Comparison of ENCODE assay signal across 20 mouse cellular contexts in genomic region chr4:99115797-99116196, GRCm38 (mm10). TPM values are rescaled to one million over a fixed set of nuclear protein-coding genes. Genes with fewer than 3 reads are reported as not detected.
DNase-seq lines count a peak whose midpoint lies in the region; ATAC-seq and TF ChIP-seq lines count a peak whose summit lies in the region.
"Had no signal": no experiment of that assay in that cellular context is flagged by ENCODE, and none has a peak within 500 bp of the region (broad histone marks: within the 10 kb centered on the region; RNA-seq: fewer than 3 reads in every experiment).

No protein-coding gene starts in this region.

- no peak overlapping the region for H3K4me3 ChIP-seq in embryonic facial prominence, embryonic 12.5 days
- no peak overlapping the region for H3K4me3 ChIP-seq in embryonic facial prominence, embryonic 10.5 days
- no peak overlapping the region for H3K4me3 ChIP-seq in kidney, embryonic 14.5 days (ENCODE audit: low read length)
- H3K4me3 ChIP-seq in lung, postnatal 0 days (ENCODE audit: low read depth, low read length) = no peak overlapping the region
- no peak overlapping the region for H3K4me3 ChIP-seq in stomach, postnatal 0 days (ENCODE audit: low read depth, low read length)
- H3K4me3 ChIP-seq: forebrain, embryonic 12.5 days; heart, embryonic 15.5 days; hindbrain, embryonic 10.5 days; neural tube, embryonic 13.5 days had no signal

- no peaks in the 10 kb centered on the region for H3K36me3 ChIP-seq in embryonic facial prominence, embryonic 12.5 days
- H3K36me3 ChIP-seq in embryonic facial prominence, embryonic 10.5 days (replicated peaks) = no peaks in the 10 kb centered on the region
- no peaks in the 10 kb centered on the region for H3K36me3 ChIP-seq in kidney, embryonic 14.5 days (ENCODE audit: control insufficient read depth, insufficient read depth, low read length)
- H3K36me3 ChIP-seq in lung, postnatal 0 days (ENCODE audit: insufficient read depth, low read length) = no peaks in the 10 kb centered on the region
- no peaks in the 10 kb centered on the region for H3K36me3 ChIP-seq in stomach, postnatal 0 days (ENCODE audit: control insufficient read depth, insufficient read depth, low read length)
- H3K36me3 ChIP-seq: forebrain, embryonic 12.5 days; heart, embryonic 15.5 days; hindbrain, embryonic 10.5 days; neural tube, embryonic 13.5 days had no signal

- TF ChIP-seq EP300 in lung, postnatal 0 days (IDR thresholded peaks at IDR 0.05) = no peak
- no peak for TF ChIP-seq EP300 in stomach, postnatal 0 days (optimal IDR thresholded peaks at IDR 0.05)

- H3K27me3 ChIP-seq in embryonic facial prominence, embryonic 12.5 days = no peaks in the 10 kb centered on the region
- no peaks in the 10 kb centered on the region for H3K27me3 ChIP-seq in embryonic facial prominence, embryonic 10.5 days (replicated peaks; ENCODE audit: low read depth, poor library complexity, severe bottlenecking)
- 0 out of 2 replicates have a peak, but pooled peaks cover 3% of the 10 kb centered on the region for H3K27me3 ChIP-seq in kidney, embryonic 14.5 days (ENCODE audit: control insufficient read depth, insufficient read depth, low read length)
- no peaks in the 10 kb centered on the region for H3K27me3 ChIP-seq in lung, postnatal 0 days (replicated peaks; ENCODE audit: insufficient read depth, low read length)
- H3K27me3 ChIP-seq in stomach, postnatal 0 days (ENCODE audit: control insufficient read depth, insufficient read depth, low read length) = no peaks in the 10 kb centered on the region
- H3K27me3 ChIP-seq: forebrain, embryonic 12.5 days; heart, embryonic 15.5 days; neural tube, embryonic 13.5 days had no signal

- TF ChIP-seq CTCF in lung, postnatal 0 days (IDR thresholded peaks at IDR 0.05) = no peak
- no peak for TF ChIP-seq CTCF in stomach, postnatal 0 days (IDR thresholded peaks at IDR 0.05; ENCODE audit: low read depth)

- peak overlapping the region; percentile 7; the same call in 1 of the 2 replicates for H3K4me2 ChIP-seq in embryonic facial prominence, embryonic 12.5 days (replicated peaks)
- H3K4me2 ChIP-seq in kidney, embryonic 14.5 days (replicated peaks; ENCODE audit: low read depth, low read length) = 0 out of 2 replicates have a peak overlapping the region, but pooled peaks have one; percentile 11
- no peak overlapping the region for H3K4me2 ChIP-seq in lung, postnatal 0 days (replicated peaks; ENCODE audit: low read depth, low read length)
- no peak overlapping the region; the same call in 1 of the 2 replicates for H3K4me2 ChIP-seq in stomach, postnatal 0 days (replicated peaks; ENCODE audit: low read depth)
- H3K4me2 ChIP-seq: midbrain, embryonic 11.5 days had no signal

- ATAC-seq in embryonic facial prominence, embryonic 12.5 days (ENCODE audit: insufficient number of reproducible peaks, insufficient read depth, low FRiP score, low TSS enrichment) = no peak
- ATAC-seq in kidney, embryonic 14.5 days (ENCODE audit: low FRiP score, low TSS enrichment) = no peak
- ATAC-seq in lung, postnatal 0 days = 0 out of 2 replicates have a peak, but pooled peaks have one; percentile 9
- ATAC-seq in stomach, postnatal 0 days (ENCODE audit: low FRiP score, low TSS enrichment) = peak; percentile 85
- ATAC-seq: liver, postnatal 0 days had no signal

- no peaks in the 10 kb centered on the region for H3K9me3 ChIP-seq in embryonic facial prominence, embryonic 12.5 days
- H3K9me3 ChIP-seq in embryonic facial prominence, embryonic 10.5 days = no peaks in the 10 kb centered on the region
- no peaks in the 10 kb centered on the region for H3K9me3 ChIP-seq in kidney, embryonic 14.5 days (ENCODE audit: control insufficient read depth, low read length)
- no peaks in the 10 kb centered on the region for H3K9me3 ChIP-seq in lung, postnatal 0 days (ENCODE audit: low read length)
- no peaks in the 10 kb centered on the region for H3K9me3 ChIP-seq in stomach, postnatal 0 days (ENCODE audit: control insufficient read depth, low read length)
- H3K9me3 ChIP-seq: forebrain, embryonic 12.5 days; heart, embryonic 15.5 days; hindbrain, embryonic 10.5 days; neural tube, embryonic 13.5 days had no signal

- H3K9ac ChIP-seq in embryonic facial prominence, embryonic 12.5 days = no peak overlapping the region
- no peak overlapping the region for H3K9ac ChIP-seq in kidney, embryonic 14.5 days (ENCODE audit: low read depth, low read length)
- no peak overlapping the region for H3K9ac ChIP-seq in lung, postnatal 0 days (replicated peaks; ENCODE audit: low read depth)
- no peak overlapping the region for H3K9ac ChIP-seq in stomach, postnatal 0 days (ENCODE audit: low read length)
- H3K9ac ChIP-seq: forebrain, embryonic 12.5 days; heart, embryonic 15.5 days; liver, postnatal 0 days; neural tube, embryonic 13.5 days had no signal

- no peak overlapping the region for H3K27ac ChIP-seq in embryonic facial prominence, embryonic 12.5 days
- H3K27ac ChIP-seq in embryonic facial prominence, embryonic 10.5 days (replicated peaks) = no peak overlapping the region; the same call in 1 of the 2 replicates
- H3K27ac ChIP-seq in kidney, embryonic 14.5 days (ENCODE audit: low read depth, low read length) = no peak overlapping the region
- H3K27ac ChIP-seq in lung, postnatal 0 days (ENCODE audit: low read length) = peak overlapping the region; percentile 21; the same call in 1 of the 2 replicates
- H3K27ac ChIP-seq in stomach, postnatal 0 days (replicated peaks) = peak overlapping the region; percentile 79
- H3K27ac ChIP-seq: neural tube, embryonic 13.5 days had no signal

- WGBS in embryonic facial prominence, embryonic 12.5 days = 73% methylated on average over 9 of the region's 9 CpGs
- 81% methylated on average over 9 of the region's 9 CpGs for WGBS in embryonic facial prominence, embryonic 10.5 days
- 77% methylated on average over 9 of the region's 9 CpGs for WGBS in kidney, embryonic 14.5 days
- WGBS in lung, postnatal 0 days = 47% methylated on average over 9 of the region's 9 CpGs
- 62% methylated on average over 9 of the region's 9 CpGs for WGBS in stomach, postnatal 0 days

- DNase-seq in embryonic facial prominence, embryonic 10.5 days (ENCODE audit: low spot score) = no peak
- no peak for DNase-seq in kidney, postnatal 4 days
- peak; percentile 56 for DNase-seq in lung, postnatal 0 days (ENCODE audit: low spot score)
- DNase-seq in lung, postnatal 14 days = no peak
- DNase-seq in stomach, postnatal 0 days (ENCODE audit: low spot score) = peak; percentile 64
- no peak for DNase-seq in right cerebral cortex, postnatal 36 days (ENCODE audit: low spot score in 2 of 2)
- DNase-seq: cerebellum, adult 9-11 months; gastrocnemius, postnatal 10 days; layer of hippocampus, adult 9-11 months; liver; liver, postnatal 0 days; right cerebral cortex, postnatal 4 days; thymus, adult 2 months had no signal

- H3K4me1 ChIP-seq in embryonic facial prominence, embryonic 12.5 days = peaks cover 27% of the 10 kb centered on the region
- H3K4me1 ChIP-seq in embryonic facial prominence, embryonic 10.5 days = peaks cover 45% of the 10 kb centered on the region
- peaks cover 19% of the 10 kb centered on the region; the same call in 1 of the 2 replicates for H3K4me1 ChIP-seq in kidney, embryonic 14.5 days (ENCODE audit: control insufficient read depth, insufficient read depth, low read length)
- H3K4me1 ChIP-seq in lung, postnatal 0 days (ENCODE audit: insufficient read depth, low read depth, low read length) = peaks cover 11% of the 10 kb centered on the region; the same call in 1 of the 2 replicates
- no peaks in the 10 kb centered on the region; the same call in 1 of the 2 replicates for H3K4me1 ChIP-seq in stomach, postnatal 0 days (replicated peaks; ENCODE audit: control insufficient read depth, insufficient read depth)

RNA-seq across cellular contexts. Expression of gene Dock7, which starts 4.9 kb away (rescaled TPM):
- 88.7 and 94.2 TPM in 2 replicates for polyA plus RNA-seq in embryonic facial prominence, embryonic 12.5 days (2016; fragmentation: Nextera tagmentation; extraction: Ambion mirVana)
- polyA plus RNA-seq in embryonic facial prominence, embryonic 10.5 days (2016; fragmentation: Nextera tagmentation; extraction: Ambion mirVana) = 81.8 and 82.1 TPM in 2 replicates
- 63.1 and 84.5 TPM in 2 replicates for polyA plus RNA-seq in kidney, embryonic 14.5 days (2014; fragmentation: Nextera tagmentation; extraction: Ambion mirVana)
- polyA plus RNA-seq in lung, postnatal 0 days (2015; fragmentation: Nextera tagmentation; extraction: Ambion mirVana) = 20.1 and 23.0 TPM in 2 replicates
- 19.1 and 20.5 TPM in 2 replicates for polyA plus RNA-seq in stomach, postnatal 0 days (2015; fragmentation: Nextera tagmentation; extraction: Ambion mirVana)

Comparison
In these comparisons a context has a peak if more than half of its experiments do, and no peak if none do; other contexts are left out.
1. DNase-seq: peak in lung, postnatal 0 days (single experiment) and stomach, postnatal 0 days (single experiment); none in embryonic facial prominence, embryonic 10.5 days (single experiment), kidney, postnatal 4 days (0 of 2), lung, postnatal 14 days (single experiment) and right cerebral cortex, postnatal 36 days (0 of 2).
2. ATAC-seq: peak in lung, postnatal 0 days (single experiment) and stomach, postnatal 0 days (single experiment); none in embryonic facial prominence, embryonic 12.5 days (single experiment) and kidney, embryonic 14.5 days (single experiment).
3. H3K27ac ChIP-seq: peak in lung, postnatal 0 days (single experiment) and stomach, postnatal 0 days (single experiment); none in embryonic facial prominence, embryonic 12.5 days (single experiment), embryonic facial prominence, embryonic 10.5 days (single experiment) and kidney, embryonic 14.5 days (single experiment).
4. H3K4me2 ChIP-seq: peak in embryonic facial prominence, embryonic 12.5 days (single experiment) and kidney, embryonic 14.5 days (single experiment); none in lung, postnatal 0 days (single experiment) and stomach, postnatal 0 days (single experiment).